Mouse (Mus musculus) gastrocnemius, postnatal 25 days (tissue): ENCODE data around the gene Plcb2. TPM values are rescaled to one million over a fixed set of nuclear protein-coding genes. Genes with fewer than 3 reads are reported as not detected.

Experiments
- DNase-seq: peaks from one replicate; pipeline ENCODE4 v3.0.0; 2022
- total RNA-seq, 2 experiments: library from RNA; stranded (reverse); gene quantifications; 1 replicate in 1 of 2; 2 replicates in 1 of 2; pipeline ENCODE4 v1.2.3; 2021

Plcb2 gene
- total RNA-seq, 2 experiments from 2014 or later = 0.15 to 0.16 TPM

- DNase-seq = no peak
Observed at GRCm38 (mm10) chr2:118713631-118714030, 14.6 kb downstream of the Plcb2 start.

GRCm38 (mm10) chr2:118711038-118711494 lies 17.2 kb downstream of the Plcb2 start:
- no peak for DNase-seq

- no peak for DNase-seq
Observed at GRCm38 (mm10) chr2:118709655-118710221, 18.5 kb downstream of the Plcb2 start.

- DNase-seq = no peak
Observed at GRCm38 (mm10) chr2:118708472-118708871, 19.8 kb downstream of the Plcb2 start.

DNA sequence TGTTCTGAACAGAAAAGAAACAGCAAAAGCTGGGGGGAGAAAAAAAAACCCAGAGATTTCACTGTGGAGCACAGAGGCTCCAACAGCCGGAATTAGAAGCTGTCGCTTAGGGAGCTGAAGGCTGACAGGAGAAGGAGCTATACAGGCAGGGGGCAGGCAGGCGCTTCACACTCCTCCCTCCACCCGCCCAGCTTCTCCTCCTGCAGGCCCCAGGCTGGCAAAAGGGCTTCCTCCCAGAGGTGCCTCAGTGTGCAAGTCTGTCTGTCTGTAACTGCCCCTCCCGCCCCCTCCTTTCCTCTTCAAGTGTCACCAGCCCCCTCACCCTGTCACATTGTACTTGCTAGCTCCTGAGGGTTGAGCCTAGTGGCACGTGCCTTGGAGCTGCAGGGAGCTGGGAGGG lies 21.8 kb downstream of the Plcb2 start:
- DNase-seq = no peak

DNA sequence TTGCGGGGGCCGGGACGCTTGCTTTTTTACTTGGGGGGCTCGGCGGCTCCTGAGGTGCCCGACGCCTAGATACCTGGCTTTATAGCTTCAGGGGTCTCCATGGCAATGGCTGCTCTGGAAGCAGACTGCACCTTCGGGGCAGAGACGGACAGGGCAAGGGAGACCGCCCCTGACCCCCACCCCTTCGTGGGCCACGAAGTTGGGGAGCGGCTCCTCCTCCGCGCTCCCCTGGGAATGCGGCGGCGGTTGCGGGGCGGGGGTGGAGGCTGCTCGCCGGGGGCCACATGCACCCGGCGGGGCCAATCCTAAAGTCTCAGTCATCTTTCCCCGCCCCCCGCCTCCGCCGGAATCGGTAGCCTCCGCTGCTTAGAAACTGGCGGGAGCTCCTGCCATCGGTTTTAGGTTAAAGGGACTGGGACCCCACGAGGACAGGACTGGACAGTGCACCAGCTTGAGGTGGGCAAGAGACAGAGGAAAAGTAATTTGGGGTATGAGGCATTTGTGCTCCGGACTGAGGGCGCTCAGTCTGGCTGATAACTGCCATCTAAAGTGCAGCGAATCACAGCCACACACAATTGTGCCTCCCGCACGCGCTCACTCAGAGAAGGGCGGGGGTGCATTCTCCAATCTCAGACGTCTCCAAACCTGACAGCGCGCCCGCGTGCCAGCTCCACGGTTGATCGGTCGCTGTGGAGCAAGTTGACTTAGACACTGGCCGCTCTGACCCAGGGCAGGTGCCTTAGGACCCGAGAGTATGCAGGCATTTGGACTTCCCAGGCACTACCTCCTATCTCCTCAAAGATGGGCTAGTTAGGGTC lies 24.1 kb downstream of the Plcb2 start, which contains the start of gene Ankrd63:
TSS of gene Ankrd63 (minus strand) at position 51 of the 818 bp plus-strand sequence.
- DNase-seq = no peak

DNA sequence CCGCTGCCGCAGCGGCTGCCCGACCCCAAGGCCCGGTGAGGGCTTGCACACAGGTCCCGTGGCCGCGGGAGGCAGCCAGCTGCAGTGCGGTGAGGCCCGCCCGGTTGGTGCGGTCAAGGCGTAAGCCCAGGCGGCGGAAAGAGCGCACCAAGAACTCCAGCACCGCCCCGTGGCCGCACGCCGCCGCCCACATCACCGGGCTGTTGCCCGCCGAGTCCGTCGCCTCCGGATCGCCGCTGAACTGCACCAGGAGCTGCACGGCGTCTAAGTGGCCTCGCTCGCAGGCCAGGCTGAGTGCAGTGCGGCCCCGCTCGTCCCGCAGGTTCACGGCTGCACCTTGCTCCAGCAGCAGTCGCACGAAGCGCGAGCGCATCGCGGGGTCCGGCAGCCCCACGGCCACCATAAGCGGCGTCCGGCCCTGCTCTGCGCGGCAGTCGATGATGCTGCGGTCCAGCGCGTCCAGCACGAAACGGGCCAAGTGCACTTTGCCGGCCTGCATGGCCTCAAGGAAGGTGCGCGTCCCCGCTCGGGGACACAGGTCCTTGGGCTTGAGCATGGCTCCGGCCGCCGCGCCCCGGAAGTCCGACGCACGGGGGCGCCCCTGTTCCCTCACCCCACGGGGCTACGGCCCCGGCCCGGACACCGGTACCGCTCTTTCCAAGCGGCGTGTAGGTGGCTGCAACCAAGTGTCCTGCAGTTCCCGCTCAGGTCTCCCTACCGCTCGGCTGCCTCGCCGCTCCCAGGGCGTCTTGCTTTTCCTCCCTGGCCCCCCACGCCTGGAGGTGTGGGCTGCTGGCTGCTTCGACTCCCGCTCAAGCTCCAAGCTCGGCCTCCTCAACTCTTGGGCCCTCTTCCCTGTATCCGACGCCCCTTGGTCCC lies 25.1 kb downstream of the Plcb2 start:
- no peak for DNase-seq

- DNase-seq = no peak
Observed at GRCm38 (mm10) chr2:118701971-118702882, 26.0 kb downstream of the Plcb2 start.

GRCm38 (mm10) chr2:118701161-118701560 lies 27.1 kb downstream of the Plcb2 start:
- DNase-seq = no peak

DNA sequence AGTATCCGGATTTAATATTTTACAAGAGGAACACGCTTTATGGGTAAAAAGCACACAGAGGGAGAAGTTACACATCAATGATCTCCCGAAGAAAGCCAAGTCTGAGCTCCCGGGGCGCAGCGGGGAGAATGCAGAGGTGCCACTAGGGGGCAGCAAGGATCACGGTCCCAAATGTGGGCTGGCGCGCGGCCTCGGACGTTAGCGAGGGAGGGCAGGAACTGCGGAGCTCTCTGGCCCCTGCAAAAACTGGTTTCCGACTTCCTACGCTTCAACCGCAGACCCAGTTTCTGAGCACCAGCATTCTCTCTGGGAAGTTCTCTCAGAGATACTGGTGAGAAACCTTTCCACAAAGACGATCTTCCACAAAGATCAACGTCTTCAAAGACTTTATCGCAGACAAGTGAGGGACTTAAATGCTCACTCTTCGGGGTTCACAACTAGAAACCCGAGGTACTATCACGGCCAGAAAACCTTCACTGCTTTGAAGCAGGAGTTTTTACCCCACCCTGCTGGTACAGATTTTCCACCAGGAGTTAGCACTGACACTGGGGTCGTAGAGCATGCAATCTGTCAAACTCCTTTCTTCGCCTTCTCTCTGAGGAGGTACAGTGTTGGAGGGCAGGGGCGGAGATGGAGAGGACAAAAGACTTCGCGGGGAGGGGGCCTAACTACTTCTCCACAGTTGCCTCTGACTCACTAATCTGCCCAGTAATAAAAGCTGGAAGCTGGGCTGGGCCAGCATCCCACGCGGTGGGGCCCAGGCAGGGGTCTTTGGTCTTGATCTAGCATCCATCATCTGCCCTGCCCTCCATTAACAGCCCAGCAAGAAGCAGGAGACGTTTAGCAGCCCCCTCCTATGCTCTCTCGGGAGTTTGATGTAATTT lies 27.8 kb downstream of the Plcb2 start:
- peak; percentile 68 for DNase-seq

GRCm38 (mm10) chr2:118697955-118698354 lies 30.3 kb downstream of the Plcb2 start:
- no peak for DNase-seq

GRCm38 (mm10) chr2:118697311-118697877 lies 30.8 kb downstream of the Plcb2 start:
- DNase-seq = no peak

DNA sequence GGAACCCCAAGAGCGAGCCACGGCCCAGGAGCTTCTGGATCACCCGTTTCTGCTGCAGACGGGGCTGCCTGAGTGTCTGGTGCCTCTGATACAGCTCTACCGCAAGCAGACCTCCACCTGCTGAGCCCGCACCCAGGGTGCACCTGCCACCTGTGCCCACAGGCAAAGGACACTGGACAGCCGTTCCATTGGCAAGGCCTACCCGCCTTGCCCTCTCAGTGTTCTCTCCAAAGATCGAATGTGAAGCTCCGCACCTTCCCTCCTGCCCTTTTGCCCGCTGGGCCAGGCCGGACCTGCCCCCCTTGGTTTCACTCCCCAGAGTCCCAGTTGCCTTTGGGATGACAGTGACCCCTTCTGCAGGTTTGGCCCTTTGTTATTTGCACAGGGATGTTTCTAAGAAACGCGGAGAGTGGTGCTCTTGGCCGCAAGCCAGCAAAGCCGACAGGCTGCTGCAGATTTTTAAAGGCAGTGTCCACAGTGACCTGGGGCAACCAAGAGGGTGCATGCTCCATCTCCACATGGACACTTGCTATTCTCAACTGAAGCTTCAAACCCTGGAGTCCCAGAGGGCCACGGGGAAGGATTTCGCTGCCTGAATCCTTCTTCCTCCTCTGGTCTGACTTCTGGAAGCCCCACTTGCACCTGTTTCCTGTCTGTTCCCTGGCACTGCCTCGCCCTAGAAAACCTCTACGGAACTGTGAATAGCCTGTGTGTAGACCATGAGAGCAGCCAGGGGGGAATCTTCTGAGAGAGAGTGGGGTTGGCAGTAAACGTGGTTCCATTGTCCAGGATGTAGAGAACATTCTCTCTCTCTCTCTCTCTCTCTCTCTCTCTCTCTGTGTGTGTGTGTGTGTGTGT lies 31.6 kb downstream of the Plcb2 start:
- no peak for DNase-seq

GRCm38 (mm10) chr2:118695677-118696232 lies 32.5 kb downstream of the Plcb2 start:
- no peak for DNase-seq

DNA sequence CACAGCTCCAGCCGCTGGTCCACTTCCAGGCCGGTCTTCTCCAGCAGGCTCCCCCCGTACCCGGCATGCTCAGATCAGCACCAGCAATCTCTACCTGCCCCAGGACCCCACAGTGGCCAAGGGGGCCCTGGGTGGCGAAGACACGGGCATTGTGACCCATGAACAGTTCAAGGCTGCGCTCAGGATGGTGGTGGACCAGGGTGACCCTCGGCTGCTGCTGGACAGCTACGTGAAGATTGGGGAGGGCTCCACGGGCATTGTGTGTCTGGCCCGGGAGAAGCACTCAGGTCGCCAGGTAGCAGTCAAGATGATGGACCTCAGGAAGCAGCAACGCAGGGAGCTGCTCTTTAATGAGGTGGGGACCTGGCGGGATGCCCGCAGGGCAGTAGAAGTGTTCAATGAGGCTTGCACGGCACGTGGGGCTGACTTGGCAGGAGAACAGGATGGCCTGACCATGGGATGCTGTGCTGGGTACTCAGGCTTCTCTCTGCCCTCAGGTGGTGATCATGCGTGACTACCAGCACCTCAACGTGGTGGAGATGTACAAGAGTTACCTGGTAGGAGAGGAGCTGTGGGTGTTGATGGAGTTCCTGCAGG lies 34.8 kb downstream of the Plcb2 start:
- no peak for DNase-seq

DNA sequence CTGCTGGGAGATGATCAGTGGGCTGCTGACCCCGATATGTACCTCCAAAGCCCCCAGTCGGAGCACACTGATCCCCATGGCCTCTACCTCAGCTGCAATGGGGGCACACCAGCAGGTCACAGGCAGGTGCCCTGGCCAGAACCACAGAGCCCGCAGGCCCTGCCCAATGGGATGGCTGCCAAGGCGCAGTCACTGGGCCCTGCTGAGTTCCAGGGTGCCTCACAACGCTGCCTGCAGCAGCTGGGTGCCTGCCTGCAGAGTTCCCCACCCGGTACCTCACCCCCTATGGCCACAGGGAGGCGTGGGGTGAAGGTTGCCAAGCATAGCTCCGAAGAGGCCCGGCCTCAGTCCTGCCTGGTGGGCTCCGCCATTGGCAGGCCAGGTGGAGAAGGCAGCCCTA lies 38.4 kb downstream of the Plcb2 start:
- DNase-seq = no peak

- no peak for DNase-seq
Observed at GRCm38 (mm10) chr2:118687791-118688190, 40.4 kb downstream of the Plcb2 start.

GRCm38 (mm10) chr2:118686693-118687092 lies 41.5 kb downstream of the Plcb2 start:
- DNase-seq = no peak
